Mouse (Mus musculus): Measurements from ENCODE around the gene Sncb.
"Not testable (repeated sequence)": the region's sequence is repeated elsewhere in the genome, so short reads cannot be mapped to it uniquely, and the experiment has no call there.

Sncb gene

GRCm38 (mm10) chr13:54766192-54766768 is at the start of gene Sncb:
TSS of gene Sncb (minus strand) at chr13:54766595.
- peak; percentile 80 to 85 for DNase-seq (ENCODE audit: low spot score in 2 of 2)

GRCm38 (mm10) chr13:54813381-54813780 is 47.0 kb upstream of the Sncb start:
- DNase-seq (ENCODE audit: low spot score in 2 of 2), result no peak

- DNase-seq (ENCODE audit: low spot score in 2 of 2), result no peak
Measured at GRCm38 (mm10) chr13:54811476-54811875, 45.1 kb upstream of the Sncb start.

- DNase-seq (ENCODE audit: low spot score in 2 of 2), result no peak
Measured at GRCm38 (mm10) chr13:54808067-54808466, 41.7 kb upstream of the Sncb start.

- no peak for DNase-seq (ENCODE audit: low spot score in 2 of 2)
Measured at GRCm38 (mm10) chr13:54806434-54806976, 40.1 kb upstream of the Sncb start.

GRCm38 (mm10) chr13:54805134-54805838 is 38.9 kb upstream of the Sncb start:
- peak in 1 of 2 experiments; percentile 45 for DNase-seq (ENCODE audit: low spot score in 2 of 2)

GRCm38 (mm10) chr13:54803010-54803409 is 36.6 kb upstream of the Sncb start:
- DNase-seq (ENCODE audit: low spot score in 2 of 2), result no peak

GRCm38 (mm10) chr13:54800206-54800605 is 33.8 kb upstream of the Sncb start:
- DNase-seq (ENCODE audit: low spot score in 2 of 2), result no peak

- peak in 1 of 2 experiments; percentile 79 for DNase-seq (ENCODE audit: low spot score in 2 of 2)
Measured at GRCm38 (mm10) chr13:54799701-54800100, 33.3 kb upstream of the Sncb start.

- DNase-seq (ENCODE audit: low spot score in 2 of 2), result no peak
Measured at GRCm38 (mm10) chr13:54798740-54799139, 32.3 kb upstream of the Sncb start.

GRCm38 (mm10) chr13:54797861-54798643 is 31.7 kb upstream of the Sncb start:
- no peak for DNase-seq (ENCODE audit: low spot score in 2 of 2)

- no peak for DNase-seq (ENCODE audit: low spot score in 2 of 2)
Measured at GRCm38 (mm10) chr13:54797356-54797755, 31.0 kb upstream of the Sncb start.

- DNase-seq (ENCODE audit: low spot score in 2 of 2), result no peak
Measured at GRCm38 (mm10) chr13:54794843-54795242, 28.4 kb upstream of the Sncb start.

GRCm38 (mm10) chr13:54794002-54794577 is 27.7 kb upstream of the Sncb start:
- no peak for DNase-seq (ENCODE audit: low spot score in 2 of 2)

GRCm38 (mm10) chr13:54792259-54793230 is 26.1 kb upstream of the Sncb start:
- no peak for DNase-seq (ENCODE audit: low spot score in 2 of 2)

- DNase-seq (ENCODE audit: low spot score in 2 of 2), result peak in 1 of 2 experiments; percentile 48
Measured at GRCm38 (mm10) chr13:54789561-54790397, 23.4 kb upstream of the Sncb start.

GRCm38 (mm10) chr13:54788740-54789560 is 22.6 kb upstream of the Sncb start, which contains the start of gene Tspan17:
TSS of gene Tspan17 (plus strand) at chr13:54789377.
- peak; percentile 90 to 91 for DNase-seq (ENCODE audit: low spot score in 2 of 2)

- not testable (repeated sequence) for DNase-seq (ENCODE audit: low spot score in 2 of 2)
Measured at GRCm38 (mm10) chr13:54787591-54787990, 21.2 kb upstream of the Sncb start.

GRCm38 (mm10) chr13:54783698-54784097 is 17.3 kb upstream of the Sncb start, which contains the start of gene Eif4e1b:
TSS of gene Eif4e1b (plus strand) at chr13:54783998.
- no peak for DNase-seq (ENCODE audit: low spot score in 2 of 2)

Data from frontal cortex, postnatal 10 days (tissue).